Mouse (Mus musculus): Measurements from ENCODE around the gene Esp34.

The Esp34 gene

DNA sequence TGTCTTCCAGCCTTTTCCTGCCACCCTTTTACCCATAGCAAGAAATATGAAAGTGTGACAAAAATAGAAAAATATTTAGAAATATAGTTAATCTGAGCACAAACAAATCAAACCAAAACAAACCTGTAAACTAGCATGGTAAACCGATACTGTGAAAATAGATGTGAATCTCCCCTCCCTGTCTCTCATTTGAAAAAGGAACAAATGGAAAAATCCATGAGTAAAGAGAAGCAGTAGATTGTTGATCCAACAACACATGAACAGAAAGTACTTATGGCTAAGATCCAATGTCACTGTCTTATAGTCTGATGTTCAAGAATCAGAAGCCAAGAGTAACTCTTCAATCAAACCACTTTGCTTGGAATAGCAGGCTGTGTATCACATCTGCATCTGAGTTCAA, at the start of gene Esp34:
Gene Esp34 (plus strand): TSS at position 301 of the 400 bp plus-strand sequence.
- no peak for DNase-seq (ENCODE audit: low spot score)

DNA sequence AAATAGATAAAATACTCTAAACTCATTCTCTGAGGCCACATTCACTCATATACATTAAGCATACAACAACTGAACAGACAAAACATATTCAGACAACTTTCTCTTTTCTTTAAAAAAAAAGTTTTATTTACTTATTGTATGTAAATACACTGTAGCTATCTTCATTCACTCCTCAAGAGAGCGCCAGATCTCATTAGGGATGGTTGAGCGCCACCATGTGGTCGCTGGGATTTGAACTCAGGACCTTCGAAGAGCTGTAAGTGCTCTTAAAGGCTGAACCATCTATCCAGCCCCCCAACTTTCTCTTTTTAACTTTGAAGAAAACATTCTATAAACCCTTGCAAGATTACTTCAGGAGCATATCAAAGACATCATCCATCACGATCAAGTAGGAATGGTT, 8.5 kb downstream of the Esp34 start:
- no peak for DNase-seq (ENCODE audit: low spot score)

Data from spleen, adult 12 weeks (tissue).